Mouse (Mus musculus): ENCODE measurements at regions not wholly inside any gene's neighbourhood (a gene's known extent, or its start where the extent isn't known, plus 50 kb on each side); places are given as distances from the start of the nearest gene placed in this dataset.

GRCm38 (mm10) chr15:25269345-25269996 is 144.1 kb downstream of the Basp1 start:
- Histone ChIP-seq H3K27ac (ENCODE audit: low read depth, low read length) (no peak overlapping the region), H3K36me3 (ENCODE audit: control insufficient read depth, insufficient read depth, low read length) (no peaks in the 10 kb centered on the region), H3K9me3 (ENCODE audit: control insufficient read depth, low read length) (no peaks in the 10 kb centered on the region), H3K4me1 (replicated peaks; ENCODE audit: control insufficient read depth, insufficient read depth, low read length) (no peaks in the 10 kb centered on the region), H3K9ac (ENCODE audit: low read depth, low read length) (no peak overlapping the region), H3K27me3 (replicated peaks; ENCODE audit: control insufficient read depth, insufficient read depth, low read length) (no peaks in the 10 kb centered on the region), H3K4me2 (peak overlapping the region; percentile 28; the same call in 1 of the 2 replicates), H3K4me3 (ENCODE audit: low read depth, low read length) (no peak overlapping the region)
- DNase-seq (ENCODE audit: low spot score) (peak; percentile 36), ATAC-seq (replicated peaks; ENCODE audit: low FRiP score) (peak; percentile 36)
- WGBS, result 11% methylated on average over 12 of the region's 12 CpGs

DNA sequence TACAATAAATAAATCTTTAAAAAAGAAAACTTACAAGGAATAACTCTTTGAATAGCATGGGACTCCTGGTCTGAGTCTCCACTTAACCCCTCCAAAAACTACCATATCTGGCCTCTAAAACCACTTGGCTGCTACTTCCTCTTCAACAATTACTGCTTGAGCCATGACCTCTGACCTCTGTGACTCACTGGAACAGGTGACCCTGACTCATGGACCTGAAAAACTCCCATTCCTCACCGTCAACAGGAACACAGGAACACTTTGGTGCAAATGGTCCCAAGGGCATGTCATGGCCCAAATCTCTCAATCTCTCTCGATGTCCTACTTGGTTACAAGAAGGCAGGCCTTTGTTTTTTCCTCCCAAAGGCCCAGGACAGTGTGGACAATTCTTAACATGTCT is 145.1 kb downstream of the Basp1 start:
- no peaks in the 10 kb centered on the region for H3K4me1 ChIP-seq (replicated peaks; ENCODE audit: control insufficient read depth, insufficient read depth, low read length)
- H3K9me3 ChIP-seq (ENCODE audit: control insufficient read depth, low read length), result no peaks in the 10 kb centered on the region
- WGBS, result 59% methylated on average over 2 of the region's 2 CpGs
- ATAC-seq (replicated peaks; ENCODE audit: low FRiP score) (no peak), DNase-seq (ENCODE audit: low spot score) (no peak)
- H3K36me3 ChIP-seq (ENCODE audit: control insufficient read depth, insufficient read depth, low read length), result no peaks in the 10 kb centered on the region
- no peak overlapping the region for H3K9ac ChIP-seq (ENCODE audit: low read depth, low read length)
- H3K4me2 ChIP-seq, result no peak overlapping the region
- no peaks in the 10 kb centered on the region for H3K27me3 ChIP-seq (replicated peaks; ENCODE audit: control insufficient read depth, insufficient read depth, low read length)
- no peak overlapping the region for H3K4me3 ChIP-seq (ENCODE audit: low read depth, low read length)
- no peak overlapping the region for H3K27ac ChIP-seq (ENCODE audit: low read depth, low read length)

DNA sequence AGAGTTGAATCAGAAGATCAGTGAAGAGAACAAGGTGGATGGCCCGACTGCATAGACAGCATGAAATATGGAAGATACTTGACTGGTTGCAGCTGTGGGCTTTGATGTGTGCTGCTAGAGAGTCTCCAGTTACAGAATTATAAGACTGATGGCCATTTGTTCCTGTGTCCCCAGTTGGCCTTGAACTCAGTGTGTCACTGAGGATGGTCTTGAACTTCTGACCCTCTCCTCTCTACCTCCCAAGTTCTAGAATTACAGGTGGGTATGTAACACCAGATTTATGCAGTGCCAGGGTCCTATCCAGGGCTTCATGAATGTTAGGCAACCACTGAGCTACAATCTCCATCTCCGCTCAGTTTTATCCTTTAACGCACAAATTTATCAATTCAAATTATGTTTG is 146.1 kb downstream of the Basp1 start:
- no peak for ATAC-seq (replicated peaks; ENCODE audit: low FRiP score)

DNA sequence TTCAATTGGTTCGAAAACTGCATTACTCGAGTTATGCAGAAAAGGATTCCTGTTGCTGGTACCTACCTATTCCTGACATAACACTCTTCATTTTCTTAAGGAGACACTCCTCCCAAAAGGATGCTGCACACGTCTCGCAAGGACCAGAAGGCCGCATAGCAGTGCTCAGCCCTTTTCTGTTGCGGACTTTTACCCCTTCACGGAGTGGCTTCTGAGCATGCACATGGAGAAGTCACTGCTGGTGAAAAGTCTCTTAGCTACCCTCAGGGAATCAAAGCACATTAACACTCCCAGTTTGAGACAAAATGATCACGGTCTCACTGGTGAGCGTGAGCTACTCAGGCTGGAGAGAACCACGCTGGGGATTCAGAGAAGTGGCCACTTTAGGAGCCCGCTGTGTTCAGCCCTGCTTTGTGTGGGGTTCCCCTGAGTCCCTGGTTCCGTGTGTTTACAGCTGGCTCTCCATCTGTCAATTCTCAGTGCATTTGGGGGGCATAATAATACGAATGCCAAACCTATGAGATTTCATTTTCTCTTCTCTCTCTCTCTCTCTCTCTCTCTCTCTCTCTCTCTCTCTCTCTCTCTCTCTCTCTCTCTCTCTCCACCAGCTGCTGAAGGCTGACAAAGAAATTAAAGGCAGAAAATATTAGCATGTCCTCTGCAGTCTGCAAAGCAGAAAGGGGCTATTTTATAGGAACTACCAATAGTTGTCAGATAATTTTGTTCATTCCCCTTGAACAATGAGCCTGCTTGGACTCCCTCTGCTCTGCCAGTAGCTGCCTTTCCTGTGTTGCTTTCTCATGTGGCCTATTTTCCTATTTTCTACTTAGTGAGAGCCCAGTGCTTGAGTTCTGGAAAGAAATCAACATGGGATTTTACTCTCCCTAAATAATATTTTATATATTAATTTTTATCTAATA is 160.7 kb downstream of the Basp1 start:
- H3K27ac ChIP-seq (ENCODE audit: low read depth, low read length), result no peak overlapping the region
- H3K9ac ChIP-seq (ENCODE audit: low read depth, low read length), result no peak overlapping the region
- no peak overlapping the region for H3K4me3 ChIP-seq (ENCODE audit: low read depth, low read length)
- no peaks in the 10 kb centered on the region for H3K36me3 ChIP-seq (ENCODE audit: control insufficient read depth, insufficient read depth, low read length)
- H3K27me3 ChIP-seq (replicated peaks; ENCODE audit: control insufficient read depth, insufficient read depth, low read length), result no peaks in the 10 kb centered on the region
- DNase-seq (ENCODE audit: low spot score), result no peak
- ATAC-seq (replicated peaks; ENCODE audit: low FRiP score), result no peak
- H3K4me1 ChIP-seq (replicated peaks; ENCODE audit: control insufficient read depth, insufficient read depth, low read length), result no peaks in the 10 kb centered on the region
- no peaks in the 10 kb centered on the region for H3K9me3 ChIP-seq (ENCODE audit: control insufficient read depth, low read length)
- 80% methylated on average over 13 of the region's 13 CpGs for WGBS
- no peak overlapping the region for H3K4me2 ChIP-seq

More for the DNA sequence above, 146.1 kb downstream of the Basp1 start:
- no peaks in the 10 kb centered on the region for H3K4me1 ChIP-seq (replicated peaks; ENCODE audit: control insufficient read depth, insufficient read depth, low read length)
- H3K9ac ChIP-seq (ENCODE audit: low read depth, low read length), result no peak overlapping the region
- no peak overlapping the region for H3K27ac ChIP-seq (ENCODE audit: low read depth, low read length)
- 87% methylated on average over 3 of the region's 3 CpGs for WGBS
- H3K27me3 ChIP-seq (replicated peaks; ENCODE audit: control insufficient read depth, insufficient read depth, low read length), result no peaks in the 10 kb centered on the region
- no peaks in the 10 kb centered on the region for H3K9me3 ChIP-seq (ENCODE audit: control insufficient read depth, low read length)
- DNase-seq (ENCODE audit: low spot score), result no peak
- no peaks in the 10 kb centered on the region for H3K36me3 ChIP-seq (ENCODE audit: control insufficient read depth, insufficient read depth, low read length)
- H3K4me3 ChIP-seq (ENCODE audit: low read depth, low read length), result no peak overlapping the region
- H3K4me2 ChIP-seq, result no peak overlapping the region

DNA sequence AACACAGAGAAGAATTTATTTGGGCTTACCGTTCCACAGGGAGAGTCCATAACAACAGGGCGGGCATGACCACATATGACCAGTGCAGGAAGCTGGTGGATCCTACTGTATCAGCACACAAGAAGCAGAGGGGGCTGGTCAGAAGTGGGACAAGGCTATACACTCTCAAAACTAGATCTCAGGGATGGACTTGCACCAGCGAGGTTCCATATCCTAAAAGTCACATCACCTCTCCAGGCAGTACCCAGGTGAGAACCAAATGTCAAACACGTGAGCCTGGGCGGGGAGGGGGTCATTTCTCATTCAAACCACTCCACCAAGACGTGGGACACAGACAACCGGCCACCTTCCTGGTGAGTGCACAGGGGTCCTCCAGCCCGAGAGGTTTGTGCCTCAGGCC is 167.9 kb downstream of the Basp1 start:
- ATAC-seq (replicated peaks; ENCODE audit: low FRiP score) (no peak), DNase-seq (ENCODE audit: low spot score) (no peak)
- H3K27me3 ChIP-seq (replicated peaks; ENCODE audit: control insufficient read depth, insufficient read depth, low read length), result no peaks in the 10 kb centered on the region
- no peak overlapping the region for H3K4me2 ChIP-seq
- no peak overlapping the region for H3K9ac ChIP-seq (ENCODE audit: low read depth, low read length)
- no peaks in the 10 kb centered on the region for H3K4me1 ChIP-seq (replicated peaks; ENCODE audit: control insufficient read depth, insufficient read depth, low read length)
- no peaks in the 10 kb centered on the region for H3K36me3 ChIP-seq (ENCODE audit: control insufficient read depth, insufficient read depth, low read length)
- 91% methylated on average over 8 of the region's 8 CpGs for WGBS
- H3K4me3 ChIP-seq (ENCODE audit: low read depth, low read length), result no peak overlapping the region
- H3K27ac ChIP-seq (ENCODE audit: low read depth, low read length), result no peak overlapping the region
- no peaks in the 10 kb centered on the region for H3K9me3 ChIP-seq (ENCODE audit: control insufficient read depth, low read length)

DNA sequence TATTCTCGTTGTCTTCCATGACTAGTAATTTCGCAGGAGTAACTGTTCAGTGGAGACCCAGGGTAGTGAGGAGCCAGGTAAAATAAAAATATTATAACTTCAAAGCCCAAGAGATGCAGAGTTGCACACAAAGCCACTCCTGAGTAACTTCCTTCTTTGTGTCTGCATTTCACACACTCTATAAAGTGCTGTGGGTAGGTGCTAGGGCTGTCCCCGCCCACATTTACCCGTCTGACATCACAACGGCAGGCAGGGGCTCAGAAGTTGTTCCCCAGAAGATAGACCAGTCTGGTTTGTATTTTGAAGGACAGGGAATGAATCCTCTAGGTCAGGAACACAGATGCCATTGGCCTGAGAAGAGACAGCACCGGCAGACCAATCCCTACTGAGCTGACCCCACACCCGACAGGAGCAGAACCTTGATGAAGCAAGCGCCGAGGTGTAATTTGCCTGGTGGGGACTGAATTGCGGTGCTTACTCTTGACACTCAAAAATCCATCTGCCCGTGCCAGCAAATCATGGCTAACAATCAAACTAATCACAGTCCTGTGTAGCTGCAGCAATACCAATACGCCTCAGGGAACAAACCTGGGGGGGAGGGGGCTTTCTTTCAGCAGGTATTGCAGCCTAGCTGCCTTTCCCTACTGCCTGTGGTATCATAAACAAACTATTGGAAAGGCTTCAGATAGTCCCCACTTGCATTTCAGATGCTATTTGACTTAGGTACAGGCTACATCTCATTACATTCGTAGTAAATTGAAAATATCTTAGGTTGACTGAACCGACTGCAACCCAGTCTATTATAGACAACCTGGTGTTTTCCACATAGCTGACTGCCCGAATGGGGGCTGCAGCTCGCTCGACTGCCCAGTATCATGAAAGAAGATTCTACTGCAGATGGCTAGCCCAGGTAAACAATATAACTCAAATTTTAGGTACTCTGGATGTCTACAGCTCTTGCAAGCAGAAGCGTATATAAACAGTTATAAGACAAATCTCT is 175.6 kb downstream of the Basp1 start:
- no peak overlapping the region for H3K27ac ChIP-seq (ENCODE audit: low read depth, low read length)
- no peaks in the 10 kb centered on the region for H3K9me3 ChIP-seq (ENCODE audit: control insufficient read depth, low read length)
- H3K4me3 ChIP-seq (ENCODE audit: low read depth, low read length), result no peak overlapping the region
- DNase-seq (ENCODE audit: low spot score), result no peak
- no peaks in the 10 kb centered on the region for H3K27me3 ChIP-seq (replicated peaks; ENCODE audit: control insufficient read depth, insufficient read depth, low read length)
- no peak overlapping the region for H3K9ac ChIP-seq (ENCODE audit: low read depth, low read length)
- H3K36me3 ChIP-seq (ENCODE audit: control insufficient read depth, insufficient read depth, low read length), result no peaks in the 10 kb centered on the region
- WGBS, result 73% methylated on average over 18 of the region's 18 CpGs
- ATAC-seq (replicated peaks; ENCODE audit: low FRiP score), result no peak
- H3K4me2 ChIP-seq, result no peak overlapping the region
- H3K4me1 ChIP-seq (replicated peaks; ENCODE audit: control insufficient read depth, insufficient read depth, low read length), result no peaks in the 10 kb centered on the region

- Histone ChIP-seq H3K4me2 (no peak overlapping the region), H3K4me3 (ENCODE audit: low read depth, low read length) (no peak overlapping the region), H3K27me3 (replicated peaks; ENCODE audit: control insufficient read depth, insufficient read depth, low read length) (no peaks in the 10 kb centered on the region), H3K9ac (ENCODE audit: low read depth, low read length) (no peak overlapping the region), H3K27ac (ENCODE audit: low read depth, low read length) (no peak overlapping the region), H3K36me3 (ENCODE audit: control insufficient read depth, insufficient read depth, low read length) (no peaks in the 10 kb centered on the region), H3K4me1 (replicated peaks; ENCODE audit: control insufficient read depth, insufficient read depth, low read length) (no peaks in the 10 kb centered on the region), H3K9me3 (ENCODE audit: control insufficient read depth, low read length) (no peaks in the 10 kb centered on the region)
- DNase-seq (ENCODE audit: low spot score), result no peak
- 82% methylated on average over 6 of the region's 6 CpGs for WGBS
- ATAC-seq (replicated peaks; ENCODE audit: low FRiP score), result no peak
These were observed 177.3 kb downstream of the Basp1 start for GRCm38 (mm10) chr15:25236191-25236723.

DNA sequence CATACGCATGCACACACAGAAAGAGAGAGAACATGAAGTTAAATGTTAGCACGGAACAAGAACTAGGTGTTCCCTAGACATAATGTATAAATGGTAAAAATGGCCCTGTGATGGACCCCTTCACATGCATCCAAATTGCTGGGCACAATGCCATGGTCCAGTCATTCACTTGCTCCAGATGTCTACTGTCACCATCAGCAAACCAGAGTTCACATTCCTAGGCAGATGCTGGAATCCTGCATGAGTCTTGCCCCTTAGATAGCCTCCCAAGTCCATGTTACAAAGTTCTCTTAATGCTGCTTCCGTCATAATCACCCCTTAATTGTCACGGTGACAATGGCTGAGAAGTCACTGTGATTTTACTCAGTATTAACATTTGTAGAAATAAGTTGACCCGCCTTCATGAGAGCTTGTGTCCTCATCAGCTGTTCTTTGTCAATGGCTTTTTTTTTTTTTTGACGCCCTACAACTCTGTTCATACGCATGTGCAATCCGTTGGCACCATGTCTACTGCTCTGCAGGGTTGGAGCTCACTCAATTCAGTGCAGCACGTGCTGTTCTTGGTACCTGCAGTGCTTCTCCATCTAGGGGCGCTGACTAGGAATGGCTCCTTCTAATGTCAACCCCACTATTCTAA is 179.4 kb downstream of the Basp1 start:
- DNase-seq (ENCODE audit: low spot score), result no peak
- H3K4me2 ChIP-seq, result no peak overlapping the region
- H3K36me3 ChIP-seq (ENCODE audit: control insufficient read depth, insufficient read depth, low read length), result no peaks in the 10 kb centered on the region
- H3K4me1 ChIP-seq (replicated peaks; ENCODE audit: control insufficient read depth, insufficient read depth, low read length), result no peaks in the 10 kb centered on the region
- ATAC-seq (replicated peaks; ENCODE audit: low FRiP score), result no peak
- H3K9me3 ChIP-seq (ENCODE audit: control insufficient read depth, low read length), result no peaks in the 10 kb centered on the region
- H3K27ac ChIP-seq (ENCODE audit: low read depth, low read length), result no peak overlapping the region
- WGBS, result 85% methylated on average over 10 of the region's 10 CpGs
- H3K4me3 ChIP-seq (ENCODE audit: low read depth, low read length), result no peak overlapping the region
- H3K9ac ChIP-seq (ENCODE audit: low read depth, low read length), result no peak overlapping the region
- H3K27me3 ChIP-seq (replicated peaks; ENCODE audit: control insufficient read depth, insufficient read depth, low read length), result no peaks in the 10 kb centered on the region

All from liver, embryonic 11.5 days (tissue).